Mouse (Mus musculus) bone marrow, adult 2 months (tissue): ENCODE measurements around the gene Tmem240. TPM values are rescaled to one million over a fixed set of nuclear protein-coding genes. Genes with fewer than 3 reads are reported as not detected.

Source experiments
- H3K27ac ChIP-seq: fragments of 200-500 bp; 2 replicates; pipeline ENCODE4 v1.5.1; 2012; ENCODE audit warnings: low read depth, mild to moderate bottlenecking, control low read depth, inconsistent platforms, low read length; ENCODE audit not compliant: control insufficient read depth, poor library complexity, insufficient read depth
- H3K4me1 ChIP-seq: fragments of 200-500 bp; 2 replicates; pipeline ENCODE4 v1.6.1; 2011; ENCODE audit warnings: low read length; ENCODE audit not compliant: control insufficient read depth, insufficient read depth
- H3K4me3 ChIP-seq: fragments of 200-500 bp; replicated peaks from 2 replicates; pipeline ENCODE3; 2011; ENCODE audit warnings: mild to moderate bottlenecking, low read depth, low read length, control low read depth; ENCODE audit not compliant: control insufficient read depth
- CTCF ChIP-seq: fragments of 200-500 bp; IDR thresholded peaks from 2 replicates; pipeline ENCODE4 v1.5.1; 2011; ENCODE audit warnings: low read length, control low read depth; ENCODE audit not compliant: control insufficient read depth, insufficient read depth
- POLR2A ChIP-seq: fragments of 200-500 bp; IDR thresholded peaks from 2 replicates; pipeline ENCODE4 v1.6.1; 2011; ENCODE audit warnings: low read depth, mild to moderate bottlenecking, control low read depth, low read length, borderline replicate concordance; ENCODE audit not compliant: control insufficient read depth
- WGBS: fragments of 180-500 bp; shearing (Covaris S2); methylation state at CpG from one replicate; pipeline ENCODE4 v1.1.7; 2018; 5-methylcytosine and 5-hydroxymethylcytosine counted together
- polyA plus RNA-seq: library from polyadenylated mRNA; stranded (reverse); fragments of >200 nt; gene quantifications from 2 replicates; pipeline ENCODE4 v1.2.4, GENCODE M21; 2011; ENCODE audit warnings: low replicate concordance; ENCODE audit not compliant: missing spikeins, insufficient read depth, insufficient read length

Tmem240 gene
- polyA plus RNA-seq, 1 experiment, result 3.0 TPM

DNA sequence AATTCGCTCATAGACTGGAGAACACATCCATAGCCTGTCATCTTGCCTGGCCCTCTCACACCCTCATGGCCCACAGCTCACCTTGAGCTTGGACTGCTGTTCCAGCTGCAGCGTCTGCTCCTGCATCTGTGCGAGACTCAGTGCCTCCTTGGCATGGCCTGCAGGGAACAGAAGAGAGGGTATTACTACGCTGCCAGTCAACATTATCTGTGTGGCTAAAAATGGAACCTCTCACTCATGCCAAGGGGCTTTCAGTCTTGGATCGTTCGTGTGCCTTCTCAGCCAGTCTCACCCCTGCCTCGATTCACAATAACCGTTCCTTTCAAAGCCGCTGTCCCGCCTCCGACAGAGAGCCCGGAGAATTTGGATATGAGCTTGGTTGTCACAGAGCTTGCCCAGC lies 22.4 kb downstream of the Tmem240 start:
- WGBS, result 91% methylated on average over 12 of the region's 12 CpGs
- Histone ChIP-seq H3K4me1 (peaks cover 2% of the 10 kb centered on the region), H3K27ac (no peak overlapping the region), H3K4me3 (no peak overlapping the region)
- TF ChIP-seq POLR2A (no peak), CTCF (no peak)

DNA sequence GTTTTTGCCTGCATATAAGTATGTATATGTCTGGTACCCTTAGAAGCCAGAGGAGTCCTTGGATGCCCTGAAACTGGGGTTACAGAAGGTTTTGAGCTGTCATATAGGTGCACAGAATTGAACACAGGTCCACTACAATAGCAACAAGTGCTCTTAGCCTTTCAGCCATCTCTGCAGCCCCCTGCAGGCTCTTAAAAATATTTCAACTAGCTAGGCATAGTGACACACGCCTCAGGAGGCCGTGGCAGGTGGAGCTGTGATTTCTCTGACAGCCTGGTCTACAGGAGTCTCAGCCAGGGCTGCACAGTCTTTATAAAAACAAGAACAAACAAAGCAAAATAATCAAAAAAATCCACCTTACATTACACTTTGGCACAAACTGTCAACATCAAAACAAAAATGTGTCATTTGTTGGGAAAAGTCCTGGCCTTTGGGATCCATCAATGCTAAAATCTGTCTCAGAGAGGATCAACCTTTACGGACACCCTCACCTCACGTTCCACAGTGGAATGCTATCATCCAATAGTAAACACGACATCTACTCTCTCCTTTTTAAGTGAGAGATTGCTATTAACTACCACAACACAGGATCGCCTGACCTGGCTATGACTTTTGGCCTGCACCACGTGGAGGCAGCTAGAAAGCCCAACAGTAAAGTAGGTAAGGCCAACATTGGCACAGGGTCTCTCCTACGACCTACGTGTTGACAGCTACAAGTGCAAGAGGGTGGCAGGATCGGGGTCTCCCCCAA lies 25.4 kb downstream of the Tmem240 start:
- Histone ChIP-seq H3K27ac (no peak overlapping the region), H3K4me1 (peaks cover 2% of the 10 kb centered on the region), H3K4me3 (peak overlapping the region; percentile 74)
- WGBS, result 2% methylated on average over 10 of the region's 10 CpGs
- no peak for TF ChIP-seq POLR2A
- TF ChIP-seq CTCF, result no peak

DNA sequence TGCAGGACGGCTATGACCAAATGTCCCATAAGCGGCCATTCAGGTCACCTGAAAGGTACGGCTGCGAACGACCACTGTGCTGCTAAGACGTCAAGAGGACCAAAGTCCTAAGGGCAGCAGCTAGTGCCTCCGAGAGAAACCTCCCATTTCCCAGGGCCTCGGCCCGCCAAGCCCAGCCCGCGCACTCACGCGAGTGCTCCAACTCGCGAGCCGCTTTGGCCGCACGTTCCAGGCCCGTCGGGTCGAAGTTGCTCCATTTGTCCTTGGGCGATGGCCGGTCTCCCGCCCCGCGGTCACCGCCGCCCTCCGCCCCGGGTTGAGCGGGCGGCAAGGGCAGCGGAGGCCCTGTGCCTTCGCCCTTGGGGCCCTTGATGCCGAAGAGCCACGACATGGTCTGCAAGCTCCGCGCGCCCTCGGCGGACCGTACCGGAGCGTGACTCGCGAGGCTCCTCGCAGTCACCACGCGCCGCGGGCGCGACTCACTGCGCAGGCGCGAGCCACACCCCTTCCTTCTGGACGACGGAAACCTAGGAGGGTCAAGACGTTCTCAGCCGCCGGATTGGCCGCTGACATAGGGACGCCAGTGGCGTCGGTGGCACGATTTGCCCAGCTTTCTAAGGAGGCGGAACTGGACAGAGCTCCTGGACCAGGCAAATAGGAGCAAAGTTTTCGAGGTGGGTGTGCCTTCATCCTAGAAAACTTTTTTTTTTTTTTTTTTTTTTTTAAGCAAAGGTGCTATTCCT lies 26.2 kb downstream of the Tmem240 start, which contains the start of gene Atad3a:
Gene Atad3a (minus strand): TSS at position 481 of the 743 bp plus-strand sequence.
- Histone ChIP-seq H3K4me3 (peak within 1 kb of the TSS; percentile 74), H3K4me1 (peaks cover 2% of the 10 kb centered on the region), H3K27ac (peak within 1 kb of the TSS; percentile 25)
- WGBS, result 2% methylated on average over 68 of the region's 68 CpGs
- TF ChIP-seq CTCF (no peak), POLR2A (peak; percentile 69; the same call in 1 of the 2 replicates)

DNA sequence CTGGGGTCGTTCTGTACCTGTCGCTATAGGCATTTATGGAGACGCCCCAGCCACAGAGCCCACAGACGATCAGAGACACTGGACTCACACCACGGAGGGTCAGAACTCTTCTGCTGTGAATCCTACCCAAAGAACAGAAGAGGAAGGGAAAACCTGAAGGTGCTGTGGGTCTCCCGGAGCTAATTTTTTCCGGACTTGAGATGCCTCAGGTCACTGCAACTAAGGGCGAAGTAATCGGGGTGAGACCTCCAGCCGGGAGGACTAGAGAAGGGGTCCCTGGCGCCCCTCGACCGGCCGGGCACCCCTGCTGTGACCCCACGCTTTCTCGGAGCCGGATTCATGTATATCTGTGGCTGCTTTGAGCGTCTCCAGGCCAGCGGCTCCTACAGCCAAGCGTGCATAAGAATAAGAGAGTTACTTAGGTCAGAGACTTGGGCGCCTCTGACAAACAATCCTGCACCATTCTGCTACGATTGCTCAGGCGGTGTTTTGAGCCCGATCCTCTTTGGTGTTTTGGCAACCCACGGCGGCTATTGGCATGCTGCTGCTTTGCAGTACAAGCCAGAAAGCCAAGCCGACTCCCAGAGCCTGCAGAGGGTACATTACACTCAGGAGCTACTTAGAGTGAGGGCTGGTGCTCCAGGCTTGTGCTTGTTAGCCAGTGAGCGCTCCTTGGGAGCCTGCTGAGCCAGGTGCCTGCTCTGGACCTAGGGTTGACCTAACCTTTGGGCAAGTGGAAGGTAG lies 26.9 kb downstream of the Tmem240 start:
- no peak for TF ChIP-seq POLR2A
- TF ChIP-seq CTCF, result no peak
- WGBS, result 3% methylated on average over 28 of the region's 28 CpGs
- peak overlapping the region; percentile 4; the same call in 1 of the 2 replicates for H3K27ac ChIP-seq
- H3K4me3 ChIP-seq, result peak overlapping the region; percentile 74
- peaks cover 2% of the 10 kb centered on the region for H3K4me1 ChIP-seq

DNA sequence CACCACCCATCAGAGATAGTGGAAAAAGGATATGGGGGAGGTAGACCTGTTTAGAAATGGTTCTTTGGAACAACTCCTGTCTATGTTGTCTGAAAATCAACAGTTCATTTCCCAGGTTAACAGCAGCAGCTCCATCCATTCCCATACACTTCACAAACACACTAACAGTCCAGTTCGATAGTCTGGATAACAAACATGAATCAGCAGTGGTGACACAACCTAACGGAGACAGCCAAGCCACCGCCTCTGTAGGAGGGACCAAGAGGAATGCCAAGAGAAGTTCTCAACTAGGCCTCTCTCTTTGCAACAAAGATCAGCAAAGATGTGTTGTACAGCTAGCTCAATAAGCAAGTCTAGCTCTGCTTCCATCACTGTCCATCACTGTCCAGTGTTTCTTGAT lies 27.8 kb downstream of the Tmem240 start:
- no peak overlapping the region for H3K4me3 ChIP-seq
- H3K27ac ChIP-seq, result no peak overlapping the region
- TF ChIP-seq CTCF (no peak), POLR2A (no peak)
- H3K4me1 ChIP-seq, result peaks cover 2% of the 10 kb centered on the region
- WGBS, result 69% methylated on average over 3 of the region's 3 CpGs

DNA sequence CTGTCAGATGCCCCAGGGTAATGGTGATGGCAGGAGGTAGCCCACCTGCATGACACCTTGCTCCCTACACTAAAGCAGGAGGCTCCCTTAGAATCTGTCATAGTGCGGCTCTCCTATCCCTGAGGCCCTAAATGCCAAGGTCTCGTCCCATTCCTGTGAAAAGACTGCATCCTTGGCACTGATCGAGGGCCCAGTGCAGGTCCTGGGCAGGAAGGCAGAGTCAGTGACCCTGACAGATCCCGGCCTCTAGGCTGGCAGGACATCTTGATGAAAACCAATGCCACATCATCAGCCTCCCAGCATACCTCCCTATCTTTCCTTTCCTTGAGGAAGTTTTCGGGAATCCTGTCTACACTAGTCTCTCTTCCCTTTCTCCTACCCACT lies 34.9 kb downstream of the Tmem240 start:
- 61% methylated on average over 5 of the region's 5 CpGs for WGBS
- Histone ChIP-seq H3K4me1 (peaks cover 5% of the 10 kb centered on the region), H3K4me3 (no peak overlapping the region), H3K27ac (no peak overlapping the region; the same call in 1 of the 2 replicates)
- TF ChIP-seq CTCF, result no peak
- TF ChIP-seq POLR2A, result no peak

DNA sequence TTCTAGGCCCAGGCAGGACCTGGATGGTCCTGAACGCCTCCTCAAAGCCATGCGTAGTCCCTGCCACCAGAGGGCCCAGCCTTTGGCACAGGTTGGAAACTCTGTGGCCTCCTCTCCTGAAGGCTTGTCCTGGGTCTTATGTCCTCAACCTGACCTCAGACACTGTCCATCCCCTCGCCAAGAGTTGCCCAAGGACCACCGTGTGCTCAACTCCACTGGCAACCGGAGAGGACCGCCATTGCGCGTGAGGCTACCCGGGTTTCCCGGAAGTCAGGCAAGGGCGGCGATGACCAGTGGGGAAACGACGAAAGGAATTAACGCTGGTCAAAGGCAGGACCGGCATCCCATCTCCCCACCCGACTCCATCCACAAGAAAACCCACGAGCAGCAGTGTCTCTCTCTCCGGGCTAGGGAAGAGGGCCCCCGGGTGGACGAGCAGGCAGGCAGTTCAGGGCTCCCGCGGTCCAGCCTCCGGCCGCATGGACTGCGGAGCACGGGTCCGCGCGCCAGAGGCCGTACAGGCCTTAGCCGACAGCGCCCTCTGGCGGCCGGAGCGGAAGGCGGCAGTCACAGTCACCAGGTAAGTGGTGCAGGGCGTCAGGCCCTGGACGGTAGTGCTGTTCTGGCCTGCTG lies 35.4 kb downstream of the Tmem240 start:
- under 1% methylated on average over 39 of the region's 39 CpGs for WGBS
- peak overlapping the region; percentile 30 for H3K27ac ChIP-seq
- TF ChIP-seq POLR2A, result peak; percentile 30; the same call in 1 of the 2 replicates
- TF ChIP-seq CTCF, result peak; percentile 96
- peaks cover 6% of the 10 kb centered on the region for H3K4me1 ChIP-seq
- peak overlapping the region; percentile 78 for H3K4me3 ChIP-seq
